Mouse (Mus musculus) heart, embryonic 14.5 days (tissue): ENCODE data around the gene Prkcd. TPM values are rescaled to one million over a fixed set of nuclear protein-coding genes. Genes with fewer than 3 reads are reported as not detected.
A peak's percentile ranks its signal among the peaks of the same experiment; 100 is the strongest.

Experiments used
- ATAC-seq: fragments of 200-750 bp; cut with Nextera tagmentation; 2 replicates; pipeline ENCODE4 v1.8.0; 2017; ENCODE audit warnings: low read depth, moderate TSS enrichment; ENCODE audit not compliant: insufficient number of reproducible peaks, insufficient read depth, low FRiP score
- H3K27ac ChIP-seq, 2 experiments: fragments of 200-500 bp in 1 of 2; fragments of 300-500 bp in 1 of 2; sonication (generic) in 1 of 2; replicated peaks in 1 of 2; 2 replicates each; pipeline ENCODE4 v1.5.1; 2012 to 2014; ENCODE audit warnings: low read depth in 2 of 2, low read length in 2 of 2, control low read depth in 1 of 2, mild to moderate bottlenecking in 1 of 2, mixed read lengths in 1 of 2; ENCODE audit not compliant: control insufficient read depth in 1 of 2, insufficient read depth in 1 of 2
- H3K27me3 ChIP-seq: fragments of 300-500 bp; sonication (generic); 2 replicates; pipeline ENCODE4 v1.6.1; 2014; ENCODE audit warnings: mild to moderate bottlenecking, low read length, control low read depth; ENCODE audit not compliant: control insufficient read depth, insufficient read depth
- H3K36me3 ChIP-seq: fragments of 300-500 bp; sonication (generic); 2 replicates; pipeline ENCODE4 v1.6.1; 2014; ENCODE audit warnings: mild to moderate bottlenecking, control low read depth, low read length, mixed read lengths; ENCODE audit not compliant: control insufficient read depth, insufficient read depth
- H3K4me1 ChIP-seq, 2 experiments: fragments of 200-500 bp in 1 of 2; fragments of 300-500 bp in 1 of 2; sonication (generic) in 1 of 2; 2 replicates each; pipeline ENCODE4 v1.6.1; 2012 to 2014; ENCODE audit warnings: low read length in 2 of 2, control low read depth in 1 of 2, mixed read lengths in 1 of 2; ENCODE audit not compliant: control insufficient read depth in 2 of 2, insufficient read depth in 2 of 2
- H3K4me2 ChIP-seq: fragments of 300-500 bp; sonication (generic); 2 replicates; pipeline ENCODE4 v1.6.1; 2014; ENCODE audit warnings: mild to moderate bottlenecking, low read length
- H3K4me3 ChIP-seq, 2 experiments: fragments of 200-500 bp in 1 of 2; fragments of 300-500 bp in 1 of 2; sonication (generic) in 1 of 2; 2 replicates each; pipeline ENCODE4 v1.5.1; 2012 to 2014; ENCODE audit warnings: low read length in 2 of 2, mild to moderate bottlenecking in 2 of 2, control low read depth in 1 of 2, low read depth in 1 of 2, moderate library complexity in 1 of 2; ENCODE audit not compliant: control insufficient read depth in 1 of 2, insufficient read depth in 1 of 2
- H3K9ac ChIP-seq: fragments of 300-500 bp; sonication (generic); 2 replicates; pipeline ENCODE4 v1.6.1; 2014; ENCODE audit warnings: mild to moderate bottlenecking, low read length
- H3K9me3 ChIP-seq: fragments of 300-500 bp; sonication (generic); 2 replicates; pipeline ENCODE4 v1.6.1; 2016; ENCODE audit warnings: low read length, control low read depth; ENCODE audit not compliant: control insufficient read depth
- WGBS: fragments of 180-500 bp; shearing (Covaris S2); extraction: QIAGEN DNeasy Blood & Tissue Kit; methylation state at CpG from one replicate; pipeline ENCODE4 v1.1.7; 2014; 5-methylcytosine and 5-hydroxymethylcytosine counted together
- polyA plus RNA-seq: library from polyadenylated mRNA; unstranded; fragments of >200 nt; fragmentation: Nextera tagmentation; extraction: Ambion mirVana; gene quantifications from 2 replicates; pipeline ENCODE4 v1.2.1, GENCODE M21; 2014

Gene Prkcd
- 38.4 and 38.6 TPM in 2 replicates for polyA plus RNA-seq

DNA sequence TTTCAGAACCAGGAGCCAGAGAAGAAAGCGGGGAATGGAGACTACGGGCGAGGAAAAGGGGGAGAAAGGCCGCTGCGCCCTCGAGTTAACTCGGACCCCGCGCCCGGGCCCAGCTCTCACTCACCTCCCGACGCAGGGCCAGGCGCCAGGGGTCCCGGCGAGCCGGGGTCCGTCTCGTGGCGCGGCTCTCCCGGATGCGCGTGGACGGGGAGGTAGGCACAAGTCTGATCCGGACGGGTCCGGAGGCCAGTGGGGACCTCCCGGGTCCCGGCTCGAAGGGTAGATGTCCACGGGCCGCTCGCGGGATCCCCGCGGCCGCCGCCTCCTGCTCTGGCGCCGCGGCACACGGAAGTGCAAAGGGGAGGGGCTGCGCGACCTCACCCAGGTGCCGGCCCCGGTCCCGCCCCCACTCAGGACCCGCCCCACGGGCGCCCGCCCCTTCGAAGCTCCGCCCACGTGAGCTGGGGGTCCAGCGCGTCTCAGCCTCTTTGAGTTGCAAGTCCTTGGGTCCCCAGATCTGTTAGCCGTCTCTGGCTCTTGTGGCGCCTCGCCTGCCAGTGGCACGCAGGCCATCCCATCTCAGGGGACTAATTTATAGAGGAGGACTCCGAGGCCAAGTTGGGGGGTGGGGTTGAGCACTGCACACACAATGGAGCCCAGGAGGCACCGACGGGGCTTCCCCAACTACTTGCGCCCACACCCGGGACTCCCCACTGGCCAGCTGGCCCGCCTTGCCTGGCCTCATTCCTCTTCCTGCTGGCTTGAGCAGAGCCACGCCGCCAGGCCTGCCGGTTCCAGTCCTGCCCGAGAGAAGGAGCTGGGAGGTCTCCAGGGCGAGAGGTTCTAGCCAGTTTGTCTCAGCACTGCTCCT is at the start of gene Prkcd:
TSS of gene Prkcd (minus strand) at position 355 of the 871 bp plus-strand sequence.
- Histone ChIP-seq H3K9me3 (no peaks in the 10 kb centered on the region), H3K27me3 (no peaks in the 10 kb centered on the region), H3K4me3 (peak within 1 kb of the TSS; percentile 65 to 80), H3K9ac (peak within 1 kb of the TSS; percentile 84), H3K4me2 (peak within 1 kb of the TSS; percentile 84), H3K4me1 (peaks cover 5 to 25% of the 10 kb centered on the region in 2 experiments; a peak in 3 of 4 replicates), H3K27ac (peak within 1 kb of the TSS; percentile 9 to 61; a peak in 3 of 4 replicates), H3K36me3 (no peaks in the 10 kb centered on the region)
- under 1% methylated on average over 62 of the region's 71 CpGs for WGBS
- peak; percentile 65 for ATAC-seq

GRCm38 (mm10) chr14:30674947-30675346 is 48.9 kb upstream of the Prkcd start:
- H3K36me3 ChIP-seq: peaks cover 68% of the 10 kb centered on the region

GRCm38 (mm10) chr14:30671986-30672312 is 45.9 kb upstream of the Prkcd start:
- Histone ChIP-seq H3K9ac (no peak overlapping the region), H3K36me3 (peaks cover 69% of the 10 kb centered on the region), H3K27ac (no peak overlapping the region), H3K27me3 (no peaks in the 10 kb centered on the region), H3K4me1 (peaks cover 0 to 4% of the 10 kb centered on the region in 2 experiments; a peak in 1 of 4 replicates), H3K4me3 (no peak overlapping the region), H3K4me2 (no peak overlapping the region), H3K9me3 (no peaks in the 10 kb centered on the region)
- peak; percentile 54; the same call in 1 of the 2 replicates for ATAC-seq
- 11% methylated on average over 3 of the region's 3 CpGs for WGBS

More at GRCm38 (mm10) chr14:30674947-30675346, 48.9 kb upstream of the Prkcd start:
- ATAC-seq: no peak
- H3K27me3 ChIP-seq: no peaks in the 10 kb centered on the region
- 53% methylated on average over 6 of the region's 6 CpGs for WGBS
- no peak overlapping the region for H3K9ac ChIP-seq
- no peak overlapping the region for H3K4me3 ChIP-seq
- peaks cover 0 to 4% of the 10 kb centered on the region in 2 experiments; a peak in 1 of 4 replicates for H3K4me1 ChIP-seq
- no peaks in the 10 kb centered on the region for H3K9me3 ChIP-seq
- no peak overlapping the region for H3K4me2 ChIP-seq
- no peak overlapping the region for H3K27ac ChIP-seq

DNA sequence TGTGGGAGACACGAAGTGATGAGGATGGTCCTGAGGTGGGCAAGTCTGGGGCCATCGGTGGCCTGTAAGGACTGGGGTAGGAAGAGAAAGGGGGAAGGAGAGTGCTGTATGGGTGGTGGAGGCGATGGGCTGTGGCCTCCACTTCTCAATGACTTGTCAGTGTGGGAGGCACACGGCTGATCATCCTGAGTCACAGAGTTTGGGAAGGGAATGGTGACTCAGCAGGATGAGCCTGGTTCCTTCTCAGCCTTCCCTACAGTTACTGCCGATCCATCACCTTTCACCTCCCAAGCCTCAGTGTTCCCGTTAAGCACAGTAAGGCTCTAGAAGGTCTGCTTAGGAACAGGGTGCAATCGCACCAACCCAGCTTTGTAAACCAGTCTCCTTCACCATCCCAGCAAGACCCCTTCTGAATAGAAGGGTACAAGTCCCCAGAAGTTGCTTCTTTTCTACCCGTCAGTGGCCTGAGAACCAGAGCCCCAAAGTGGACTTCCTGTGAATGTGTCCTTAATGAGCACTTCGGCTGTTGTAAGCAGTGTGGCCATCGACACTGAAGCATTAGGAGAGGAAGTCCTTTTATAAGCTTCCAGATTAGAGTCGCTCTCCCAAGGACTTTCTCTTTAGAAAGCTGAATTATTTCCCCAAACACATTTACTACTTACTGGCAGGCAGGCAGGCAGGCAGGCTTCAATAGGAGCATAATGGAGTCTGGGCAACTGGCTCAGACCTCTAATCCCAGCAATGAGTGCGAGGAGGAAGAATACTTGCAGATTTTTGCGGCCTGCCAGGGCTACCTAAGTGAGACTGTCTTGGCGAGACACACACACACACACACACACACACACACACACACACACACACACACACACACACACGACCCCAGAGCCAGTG is 45.3 kb upstream of the Prkcd start:
- H3K4me2 ChIP-seq: no peak overlapping the region
- peaks cover 69% of the 10 kb centered on the region for H3K36me3 ChIP-seq
- no peaks in the 10 kb centered on the region for H3K27me3 ChIP-seq
- no peak overlapping the region for H3K27ac ChIP-seq
- H3K9me3 ChIP-seq: no peaks in the 10 kb centered on the region
- H3K4me1 ChIP-seq: peaks cover 0 to 4% of the 10 kb centered on the region in 2 experiments; a peak in 1 of 4 replicates
- H3K9ac ChIP-seq: no peak overlapping the region
- no peak overlapping the region for H3K4me3 ChIP-seq
- WGBS: 71% methylated on average over 15 of the region's 15 CpGs
- no peak for ATAC-seq

DNA sequence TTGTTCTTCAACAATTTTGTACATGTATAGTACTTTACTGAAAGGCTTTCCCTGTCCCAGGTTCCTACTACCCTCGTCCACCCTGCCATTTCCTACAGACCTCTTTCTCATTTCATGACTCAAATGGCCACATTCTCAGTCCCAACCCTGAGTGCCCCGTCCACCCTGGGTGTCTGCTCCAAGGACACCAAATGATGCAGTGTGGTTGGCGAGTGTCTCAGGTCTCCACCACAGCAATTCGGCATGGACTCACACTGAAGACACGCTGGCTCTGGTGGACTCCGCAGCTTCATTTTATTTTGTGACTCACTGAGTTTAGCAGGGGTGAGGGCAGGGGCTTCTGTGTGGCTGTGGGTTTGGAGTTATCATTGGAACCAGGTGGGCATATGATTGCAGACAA is 44.2 kb upstream of the Prkcd start:
- WGBS: 93% methylated on average over 6 of the region's 6 CpGs
- no peak overlapping the region for H3K9ac ChIP-seq
- no peak overlapping the region for H3K4me2 ChIP-seq

DNA sequence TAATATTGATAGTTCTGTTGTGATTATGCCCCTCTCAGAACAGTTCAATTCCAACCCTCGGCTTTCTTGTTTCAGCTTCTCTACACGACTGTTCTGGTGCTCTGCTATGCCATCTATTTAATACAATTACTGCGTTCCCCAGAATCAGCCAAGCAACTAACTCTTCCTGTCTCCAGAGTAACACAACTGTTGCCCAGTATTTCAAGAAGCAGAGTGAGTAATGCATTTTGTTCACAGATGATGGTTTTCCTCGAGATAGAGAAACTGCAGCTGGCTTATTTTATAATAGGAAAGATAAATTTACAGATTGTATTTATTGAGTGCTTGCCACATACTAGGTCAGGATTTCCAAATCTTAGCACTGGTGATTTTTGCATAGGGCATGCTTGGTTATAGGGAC is 40.6 kb upstream of the Prkcd start:
- Histone ChIP-seq H3K9me3 (no peaks in the 10 kb centered on the region), H3K27me3 (no peaks in the 10 kb centered on the region), H3K4me1 (no peaks in the 10 kb centered on the region), H3K9ac (no peak overlapping the region), H3K27ac (no peak overlapping the region), H3K4me2 (no peak overlapping the region), H3K36me3 (peaks cover 90% of the 10 kb centered on the region), H3K4me3 (no peak overlapping the region)
- 80% methylated on average over 4 of the region's 4 CpGs for WGBS
- ATAC-seq: no peak

More for the DNA sequence above, 44.2 kb upstream of the Prkcd start:
- H3K27me3 ChIP-seq: no peaks in the 10 kb centered on the region
- no peak for ATAC-seq
- peaks cover 0 to 4% of the 10 kb centered on the region in 2 experiments; a peak in 1 of 4 replicates for H3K4me1 ChIP-seq
- peaks cover 72% of the 10 kb centered on the region for H3K36me3 ChIP-seq
- H3K27ac ChIP-seq: no peak overlapping the region
- no peak overlapping the region for H3K4me3 ChIP-seq
- no peaks in the 10 kb centered on the region for H3K9me3 ChIP-seq

GRCm38 (mm10) chr14:30666061-30666460 is 40.1 kb upstream of the Prkcd start:
- Histone ChIP-seq H3K4me1 (no peaks in the 10 kb centered on the region), H3K27me3 (no peaks in the 10 kb centered on the region), H3K4me3 (no peak overlapping the region), H3K36me3 (peaks cover 95% of the 10 kb centered on the region), H3K9ac (no peak overlapping the region), H3K27ac (no peak overlapping the region), H3K4me2 (no peak overlapping the region), H3K9me3 (no peaks in the 10 kb centered on the region)
- no peak for ATAC-seq
- 78% methylated on average over 3 of the region's 3 CpGs for WGBS
